Mouse (Mus musculus) testis, adult 2 months (tissue): ENCODE data around the gene Slc32a1. TPM values are rescaled to one million over a fixed set of nuclear protein-coding genes. Genes with fewer than 3 reads are reported as not detected.

ENCODE experiments used
- H3K27ac ChIP-seq: fragments of 200-500 bp; 2 replicates; pipeline ENCODE4 v1.5.1; 2012; ENCODE audit warnings: low read depth, low read length; ENCODE audit not compliant: control insufficient read depth, insufficient read depth
- H3K27me3 ChIP-seq: fragments of 200-500 bp; 2 replicates; pipeline ENCODE4 v1.6.1; 2012; ENCODE audit warnings: mild to moderate bottlenecking, low read length, moderate library complexity; ENCODE audit not compliant: control insufficient read depth, insufficient read depth
- H3K36me3 ChIP-seq: fragments of 200-500 bp; 2 replicates; pipeline ENCODE4 v1.6.1; 2012; ENCODE audit warnings: mild to moderate bottlenecking, low read length; ENCODE audit not compliant: control insufficient read depth, insufficient read depth
- H3K4me1 ChIP-seq: fragments of 200-500 bp; 2 replicates; pipeline ENCODE4 v1.6.1; 2012; ENCODE audit warnings: low read length; ENCODE audit not compliant: control insufficient read depth, insufficient read depth
- H3K4me3 ChIP-seq: fragments of 200-500 bp; 2 replicates; pipeline ENCODE4 v1.5.1; 2012; ENCODE audit warnings: low read depth, mild to moderate bottlenecking, low read length, moderate library complexity, mixed read lengths; ENCODE audit not compliant: control insufficient read depth
- CTCF ChIP-seq: fragments of 200-500 bp; IDR thresholded peaks from 2 replicates; pipeline ENCODE4 v1.5.1; 2012; ENCODE audit warnings: low read depth, mild to moderate bottlenecking, inconsistent platforms, low read length, moderate library complexity; ENCODE audit not compliant: control insufficient read depth, insufficient read depth, insufficient replicate concordance
- POLR2A ChIP-seq: fragments of 200-500 bp; IDR thresholded peaks from 2 replicates; pipeline ENCODE4 v1.6.1; 2012; ENCODE audit warnings: low read depth, mild to moderate bottlenecking, inconsistent platforms, low read length, moderate library complexity; ENCODE audit not compliant: control insufficient read depth
- polyA plus RNA-seq: library from polyadenylated mRNA; depleted of rRNA; stranded (reverse); fragments of >200 nt; gene quantifications from 2 replicates; pipeline ENCODE4 v1.2.3, GENCODE M21; 2012

Slc32a1 gene
- polyA plus RNA-seq, 1 experiment = 0.04 TPM

DNA sequence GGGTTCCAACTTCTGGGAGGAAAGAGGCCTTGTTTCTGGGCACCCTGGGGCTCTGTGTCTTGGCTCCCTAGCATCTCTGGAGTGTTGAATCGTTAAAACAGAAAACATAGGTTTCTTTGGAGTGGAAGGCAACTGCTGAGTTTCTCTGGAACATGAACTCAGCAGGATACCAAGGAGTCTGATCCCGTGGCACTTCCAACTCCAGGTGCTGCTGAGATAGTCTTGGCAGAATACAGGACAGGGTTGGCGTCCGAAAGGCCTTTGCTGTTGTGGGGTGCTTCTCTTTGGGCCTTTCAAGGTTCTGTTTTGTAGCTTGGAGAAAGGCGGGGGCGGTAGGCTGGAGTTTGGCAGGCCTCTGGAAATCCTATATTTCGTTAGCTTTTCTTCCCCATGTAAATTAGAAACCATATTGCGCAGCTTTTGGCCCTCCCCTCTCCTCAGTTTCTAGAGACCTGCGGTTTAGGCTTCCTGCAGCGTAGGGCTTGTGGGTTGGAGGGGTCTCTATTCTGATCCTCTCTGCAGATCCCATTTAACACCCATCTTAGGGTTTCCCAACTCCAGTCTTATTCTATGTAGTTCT lies 2.2 kb downstream of the Slc32a1 start:
- Histone ChIP-seq H3K27me3 (no peaks in the 10 kb centered on the region; the same call in 1 of the 2 replicates), H3K27ac (no peak overlapping the region), H3K4me1 (peaks cover 23% of the 10 kb centered on the region), H3K4me3 (no peak overlapping the region), H3K36me3 (no peaks in the 10 kb centered on the region)
- TF ChIP-seq POLR2A (no peak), CTCF (no peak)

- H3K4me1 ChIP-seq = peaks cover 23% of the 10 kb centered on the region
- no peaks in the 10 kb centered on the region; the same call in 1 of the 2 replicates for H3K27me3 ChIP-seq
These were observed 3.2 kb downstream of the Slc32a1 start for GRCm38 (mm10) chr2:158613541-158614417.

DNA sequence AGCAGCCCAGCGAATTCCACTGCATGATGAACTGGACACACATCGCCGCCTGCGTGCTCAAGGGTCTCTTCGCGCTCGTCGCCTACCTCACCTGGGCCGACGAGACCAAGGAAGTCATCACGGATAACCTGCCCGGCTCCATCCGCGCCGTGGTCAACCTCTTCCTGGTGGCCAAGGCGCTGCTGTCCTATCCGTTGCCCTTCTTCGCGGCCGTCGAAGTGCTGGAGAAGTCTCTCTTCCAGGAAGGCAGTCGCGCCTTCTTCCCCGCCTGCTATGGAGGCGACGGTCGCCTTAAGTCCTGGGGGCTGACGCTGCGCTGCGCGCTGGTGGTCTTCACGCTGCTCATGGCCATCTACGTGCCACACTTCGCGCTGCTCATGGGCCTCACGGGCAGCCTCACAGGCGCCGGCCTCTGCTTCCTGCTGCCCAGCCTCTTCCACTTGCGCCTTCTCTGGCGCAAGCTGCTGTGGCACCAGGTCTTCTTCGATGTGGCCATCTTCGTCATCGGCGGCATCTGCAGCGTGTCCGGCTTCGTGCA lies 3.9 kb downstream of the Slc32a1 start:
- no peaks in the 10 kb centered on the region; the same call in 1 of the 2 replicates for H3K27me3 ChIP-seq
- TF ChIP-seq POLR2A (no peak), CTCF (no peak)
- H3K36me3 ChIP-seq = no peaks in the 10 kb centered on the region
- H3K4me3 ChIP-seq = peak overlapping the region; percentile 1
- no peak overlapping the region for H3K27ac ChIP-seq
- H3K4me1 ChIP-seq = peaks cover 23% of the 10 kb centered on the region

More at GRCm38 (mm10) chr2:158613541-158614417, 3.2 kb downstream of the Slc32a1 start:
- H3K4me3 ChIP-seq = peak overlapping the region; percentile 41
- no peaks in the 10 kb centered on the region for H3K36me3 ChIP-seq
- TF ChIP-seq POLR2A (no peak), CTCF (peak; percentile 64)
- no peak overlapping the region for H3K27ac ChIP-seq

- no peaks in the 10 kb centered on the region for H3K36me3 ChIP-seq
- TF ChIP-seq CTCF = no peak
- TF ChIP-seq POLR2A = no peak
- no peaks in the 10 kb centered on the region; the same call in 1 of the 2 replicates for H3K27me3 ChIP-seq
- no peak overlapping the region for H3K4me3 ChIP-seq
- H3K4me1 ChIP-seq = peaks cover 23% of the 10 kb centered on the region
- H3K27ac ChIP-seq = no peak overlapping the region
These were observed 4.7 kb downstream of the Slc32a1 start for GRCm38 (mm10) chr2:158615161-158615680.

DNA sequence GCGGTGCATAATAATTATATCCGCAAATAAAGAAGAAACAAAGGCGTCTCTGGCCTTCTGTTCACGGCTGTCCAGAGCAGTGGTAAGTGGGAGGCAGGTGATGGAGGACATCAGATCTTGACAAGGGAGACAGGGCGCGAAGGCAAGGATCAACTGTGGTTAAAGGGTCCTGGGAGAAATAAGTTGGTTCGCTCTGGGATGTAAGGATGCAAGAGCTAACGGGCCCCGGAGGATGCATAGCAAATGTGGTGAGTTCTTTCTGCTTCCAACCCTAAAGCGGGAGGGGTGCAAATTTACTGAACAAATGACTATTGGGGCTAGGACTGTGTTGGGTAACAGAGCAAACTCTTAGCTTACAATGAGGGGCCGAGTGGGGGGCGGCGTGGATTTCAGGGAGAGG lies 5.1 kb downstream of the Slc32a1 start:
- Histone ChIP-seq H3K4me1 (peaks cover 21% of the 10 kb centered on the region), H3K36me3 (no peaks in the 10 kb centered on the region), H3K27me3 (no peaks in the 10 kb centered on the region; the same call in 1 of the 2 replicates), H3K4me3 (no peak overlapping the region), H3K27ac (no peak overlapping the region)
- TF ChIP-seq CTCF = no peak
- TF ChIP-seq POLR2A = no peak

DNA sequence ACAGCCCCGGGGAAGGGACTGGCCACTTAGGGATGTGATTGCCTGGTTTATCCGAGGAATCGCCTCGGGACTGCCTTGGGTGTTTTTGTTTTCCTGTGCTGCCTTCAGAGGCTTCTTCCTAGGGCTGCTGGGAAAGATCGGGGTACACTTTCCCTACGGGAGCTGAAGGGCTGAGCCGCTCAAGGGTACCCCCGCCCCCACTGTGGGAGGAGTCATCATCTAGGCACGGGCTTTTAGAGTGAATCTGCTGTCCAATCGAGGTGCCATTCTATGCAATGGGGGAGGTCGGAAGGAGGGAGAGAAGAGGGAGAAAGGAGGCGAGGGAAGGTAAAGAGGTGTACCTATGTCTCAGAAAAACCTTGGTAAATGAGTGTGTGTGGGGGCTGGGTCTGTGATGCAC lies 5.7 kb downstream of the Slc32a1 start:
- Histone ChIP-seq H3K27me3 (no peaks in the 10 kb centered on the region; the same call in 1 of the 2 replicates), H3K27ac (no peak overlapping the region), H3K4me3 (no peak overlapping the region), H3K4me1 (peaks cover 16% of the 10 kb centered on the region), H3K36me3 (no peaks in the 10 kb centered on the region)
- TF ChIP-seq CTCF (no peak), POLR2A (no peak)

GRCm38 (mm10) chr2:158616790-158617189 lies 6.2 kb downstream of the Slc32a1 start:
- H3K36me3 ChIP-seq = no peaks in the 10 kb centered on the region
- no peak overlapping the region for H3K27ac ChIP-seq
- H3K4me3 ChIP-seq = no peak overlapping the region
- no peak for TF ChIP-seq POLR2A
- no peak for TF ChIP-seq CTCF
- peaks cover 15% of the 10 kb centered on the region for H3K4me1 ChIP-seq
- H3K27me3 ChIP-seq = no peaks in the 10 kb centered on the region; the same call in 1 of the 2 replicates
